Mouse (Mus musculus) embryonic facial prominence, embryonic 13.5 days (tissue): Measurements from ENCODE around the gene Rab1b. TPM values are rescaled to one million over a fixed set of nuclear protein-coding genes. Genes with fewer than 3 reads are reported as not detected.

Experiments used
- ATAC-seq: fragments of 200-750 bp; cut with Nextera tagmentation; 2 replicates; pipeline ENCODE4 v1.8.0; 2017; ENCODE audit warnings: low read depth; ENCODE audit not compliant: insufficient number of reproducible peaks, insufficient read depth, low FRiP score, low TSS enrichment
- H3K27ac ChIP-seq: fragments of 300-500 bp; sonication (generic); 2 replicates; pipeline ENCODE4 v1.5.1; 2015; ENCODE audit warnings: moderate library complexity, mild to moderate bottlenecking, inconsistent platforms
- H3K27me3 ChIP-seq: fragments of 300-500 bp; sonication (generic); 2 replicates; pipeline ENCODE4 v1.6.1; 2015; ENCODE audit warnings: mild to moderate bottlenecking, inconsistent platforms
- H3K36me3 ChIP-seq: fragments of 300-500 bp; sonication (generic); 2 replicates; pipeline ENCODE4 v1.6.1; 2015; ENCODE audit warnings: mild to moderate bottlenecking, inconsistent platforms
- H3K4me1 ChIP-seq: fragments of 300-500 bp; sonication (generic); 2 replicates; pipeline ENCODE4 v1.6.1; 2015; ENCODE audit warnings: inconsistent platforms
- H3K4me2 ChIP-seq: fragments of 300-500 bp; sonication (generic); 2 replicates; pipeline ENCODE4 v1.6.1; 2015; ENCODE audit warnings: moderate library complexity, mild to moderate bottlenecking, inconsistent platforms
- H3K4me3 ChIP-seq: fragments of 300-500 bp; sonication (generic); 2 replicates; pipeline ENCODE4 v1.5.1; 2015; ENCODE audit warnings: mild to moderate bottlenecking, inconsistent platforms
- H3K9ac ChIP-seq: fragments of 300-500 bp; sonication (generic); 2 replicates; pipeline ENCODE4 v1.6.1; 2015; ENCODE audit warnings: mild to moderate bottlenecking, inconsistent platforms
- H3K9me3 ChIP-seq: fragments of 300-500 bp; sonication (generic); 2 replicates; pipeline ENCODE4 v1.6.1; 2016; ENCODE audit warnings: inconsistent platforms
- WGBS: fragments of 180-500 bp; shearing (Covaris S2); methylation state at CpG from one replicate; pipeline ENCODE4 v1.1.7; 2015; ENCODE audit warnings: mixed read lengths; 5-methylcytosine and 5-hydroxymethylcytosine counted together
- polyA plus RNA-seq: library from polyadenylated mRNA; unstranded; fragments of >200 nt; fragmentation: Nextera tagmentation; extraction: Ambion mirVana; gene quantifications from 2 replicates; pipeline ENCODE4 v1.2.1, GENCODE M21; 2015

The Rab1b gene
- polyA plus RNA-seq, 1 experiment from 2014 or later: 262 TPM

GRCm38 (mm10) chr19:5083961-5084833 is 22.7 kb downstream of the Rab1b start:
- Histone ChIP-seq H3K4me3 (peak overlapping the region; percentile 53; the same call in 1 of the 2 replicates), H3K4me2 (peak overlapping the region; percentile 93), H3K9ac (no peak overlapping the region), H3K27ac (no peak overlapping the region), H3K9me3 (no peaks in the 10 kb centered on the region), H3K27me3 (peaks cover 69% of the 10 kb centered on the region), H3K36me3 (no peaks in the 10 kb centered on the region), H3K4me1 (peaks cover 23% of the 10 kb centered on the region)
- 66% methylated on average over 3 of the region's 3 CpGs for WGBS
- ATAC-seq: no peak

- H3K9me3 ChIP-seq: no peaks in the 10 kb centered on the region
- peaks cover 69% of the 10 kb centered on the region for H3K27me3 ChIP-seq
- ATAC-seq: no peak
- no peaks in the 10 kb centered on the region for H3K36me3 ChIP-seq
- no peak overlapping the region for H3K4me2 ChIP-seq
- peaks cover 18% of the 10 kb centered on the region for H3K4me1 ChIP-seq
- 73% methylated on average over 24 of the region's 24 CpGs for WGBS
- H3K9ac ChIP-seq: no peak overlapping the region
- H3K27ac ChIP-seq: no peak overlapping the region
- no peak overlapping the region for H3K4me3 ChIP-seq
Measured at GRCm38 (mm10) chr19:5082596-5082995, 24.3 kb downstream of the Rab1b start.

- Histone ChIP-seq H3K27me3 (peaks cover 69% of the 10 kb centered on the region), H3K9me3 (no peaks in the 10 kb centered on the region), H3K4me1 (peaks cover 13% of the 10 kb centered on the region), H3K4me2 (no peak overlapping the region), H3K27ac (no peak overlapping the region), H3K4me3 (no peak overlapping the region), H3K9ac (no peak overlapping the region), H3K36me3 (no peaks in the 10 kb centered on the region)
- 70% methylated on average over 18 of the region's 18 CpGs for WGBS
- no peak for ATAC-seq
Measured at GRCm38 (mm10) chr19:5082005-5082404, 24.9 kb downstream of the Rab1b start.

GRCm38 (mm10) chr19:5079279-5079678 is 27.6 kb downstream of the Rab1b start:
- Histone ChIP-seq H3K4me2 (no peak overlapping the region), H3K4me3 (no peak overlapping the region), H3K27me3 (peaks cover 49% of the 10 kb centered on the region), H3K36me3 (no peaks in the 10 kb centered on the region), H3K9me3 (no peaks in the 10 kb centered on the region), H3K9ac (no peak overlapping the region), H3K27ac (no peak overlapping the region), H3K4me1 (no peaks in the 10 kb centered on the region)
- no peak for ATAC-seq
- WGBS: 81% methylated on average over 1 of the region's 1 CpGs

GRCm38 (mm10) chr19:5073518-5073917 is 33.4 kb downstream of the Rab1b start:
- H3K27me3 ChIP-seq: peaks cover 12% of the 10 kb centered on the region
- ATAC-seq: no peak
- 0 out of 2 replicates have a peak overlapping the region, but pooled peaks have one; percentile 78 for H3K4me3 ChIP-seq
- H3K9ac ChIP-seq: 0 out of 2 replicates have a peak overlapping the region, but pooled peaks have one; percentile 11
- no peaks in the 10 kb centered on the region for H3K9me3 ChIP-seq
- 32% methylated on average over 5 of the region's 5 CpGs for WGBS
- H3K4me1 ChIP-seq: peaks cover 44% of the 10 kb centered on the region
- peak overlapping the region; percentile 99; the same call in 1 of the 2 replicates for H3K27ac ChIP-seq
- peak overlapping the region; percentile 74 for H3K4me2 ChIP-seq
- H3K36me3 ChIP-seq: no peaks in the 10 kb centered on the region

GRCm38 (mm10) chr19:5073028-5073427 is 33.8 kb downstream of the Rab1b start:
- peak overlapping the region; percentile 99 for H3K27ac ChIP-seq
- under 1% methylated on average over 15 of the region's 15 CpGs for WGBS
- peak overlapping the region; percentile 78 for H3K4me3 ChIP-seq
- ATAC-seq: no peak
- H3K27me3 ChIP-seq: peaks cover 13% of the 10 kb centered on the region
- H3K4me1 ChIP-seq: peaks cover 49% of the 10 kb centered on the region
- no peaks in the 10 kb centered on the region for H3K36me3 ChIP-seq
- H3K9me3 ChIP-seq: no peaks in the 10 kb centered on the region
- peak overlapping the region; percentile 74 for H3K4me2 ChIP-seq
- H3K9ac ChIP-seq: peak overlapping the region; percentile 93; the same call in 1 of the 2 replicates

GRCm38 (mm10) chr19:5072389-5073019 is 34.4 kb downstream of the Rab1b start:
- 2% methylated on average over 20 of the region's 20 CpGs for WGBS
- Histone ChIP-seq H3K36me3 (no peaks in the 10 kb centered on the region), H3K9me3 (no peaks in the 10 kb centered on the region), H3K4me1 (peaks cover 54% of the 10 kb centered on the region), H3K4me2 (peak overlapping the region; percentile 74), H3K27ac (peak overlapping the region; percentile 99), H3K4me3 (peak overlapping the region; percentile 78), H3K9ac (peak overlapping the region; percentile 93), H3K27me3 (peaks cover 13% of the 10 kb centered on the region)
- no peak for ATAC-seq

GRCm38 (mm10) chr19:5071545-5072369 is 35.1 kb downstream of the Rab1b start:
- WGBS: under 1% methylated on average over 40 of the region's 40 CpGs
- Histone ChIP-seq H3K27me3 (peaks cover 13% of the 10 kb centered on the region), H3K4me3 (peak overlapping the region; percentile 78), H3K27ac (peak overlapping the region; percentile 99), H3K4me2 (peak overlapping the region; percentile 74), H3K9me3 (no peaks in the 10 kb centered on the region), H3K4me1 (peaks cover 62% of the 10 kb centered on the region), H3K9ac (peak overlapping the region; percentile 93), H3K36me3 (no peaks in the 10 kb centered on the region)
- ATAC-seq: peak; percentile 87

- peak overlapping the region; percentile 78 for H3K4me3 ChIP-seq
- H3K9me3 ChIP-seq: no peaks in the 10 kb centered on the region
- no peaks in the 10 kb centered on the region for H3K36me3 ChIP-seq
- peak overlapping the region; percentile 74 for H3K4me2 ChIP-seq
- no peak for ATAC-seq
- peaks cover 65% of the 10 kb centered on the region for H3K4me1 ChIP-seq
- peaks cover 13% of the 10 kb centered on the region for H3K27me3 ChIP-seq
- peak overlapping the region; percentile 99 for H3K27ac ChIP-seq
- WGBS: 6% methylated on average over 11 of the region's 11 CpGs
- peak overlapping the region; percentile 93 for H3K9ac ChIP-seq
Measured at GRCm38 (mm10) chr19:5071077-5071476, 35.8 kb downstream of the Rab1b start.

GRCm38 (mm10) chr19:5069978-5070377 is 36.9 kb downstream of the Rab1b start:
- Histone ChIP-seq H3K4me3 (peak overlapping the region; percentile 78), H3K4me2 (peak overlapping the region; percentile 74), H3K36me3 (no peaks in the 10 kb centered on the region), H3K4me1 (peaks cover 71% of the 10 kb centered on the region), H3K27me3 (peaks cover 13% of the 10 kb centered on the region), H3K9ac (peak overlapping the region; percentile 93), H3K9me3 (no peaks in the 10 kb centered on the region), H3K27ac (peak overlapping the region; percentile 99)
- ATAC-seq: no peak
- WGBS: 85% methylated on average over 7 of the region's 7 CpGs

GRCm38 (mm10) chr19:5069486-5069885 is 37.4 kb downstream of the Rab1b start:
- Histone ChIP-seq H3K4me1 (peaks cover 74% of the 10 kb centered on the region), H3K27ac (peak overlapping the region; percentile 99), H3K9ac (peak overlapping the region; percentile 93), H3K4me2 (peak overlapping the region; percentile 74), H3K36me3 (no peaks in the 10 kb centered on the region), H3K9me3 (no peaks in the 10 kb centered on the region), H3K27me3 (peaks cover 10% of the 10 kb centered on the region), H3K4me3 (peak overlapping the region; percentile 78)
- 82% methylated on average over 5 of the region's 5 CpGs for WGBS
- ATAC-seq: no peak
